Mouse (Mus musculus) embryonic facial prominence, embryonic 12.5 days (tissue): ENCODE data around the gene Krtap5-4. TPM values are rescaled to one million over a fixed set of nuclear protein-coding genes. Genes with fewer than 3 reads are reported as not detected.
"Not testable (repeated sequence)": the region's sequence is repeated elsewhere in the genome, so short reads cannot be mapped to it uniquely, and the experiment has no call there.

Experiments
- ATAC-seq: fragments of 200-750 bp; cut with Nextera tagmentation; 2 replicates; pipeline ENCODE4 v1.8.0; 2017; ENCODE audit not compliant: insufficient number of reproducible peaks, insufficient read depth, low FRiP score, low TSS enrichment
- H3K27ac ChIP-seq: fragments of 300-500 bp; sonication (generic); 2 replicates; pipeline ENCODE4 v1.5.1; 2016; ENCODE audit warnings: mild to moderate bottlenecking
- H3K27me3 ChIP-seq: fragments of 300-500 bp; sonication (generic); 2 replicates; pipeline ENCODE4 v1.6.1; 2016; ENCODE audit warnings: mild to moderate bottlenecking, moderate library complexity
- H3K36me3 ChIP-seq: fragments of 300-500 bp; sonication (generic); 2 replicates; pipeline ENCODE4 v1.6.1; 2016; ENCODE audit warnings: mild to moderate bottlenecking
- H3K4me1 ChIP-seq: fragments of 300-500 bp; sonication (generic); 2 replicates; pipeline ENCODE4 v1.6.1; 2016
- H3K4me2 ChIP-seq: fragments of 300-500 bp; sonication (generic); replicated peaks from 2 replicates; pipeline ENCODE4 v1.6.1; 2016; ENCODE audit warnings: mild to moderate bottlenecking, moderate library complexity
- H3K4me3 ChIP-seq: fragments of 300-500 bp; sonication (generic); 2 replicates; pipeline ENCODE4 v1.5.1; 2016; ENCODE audit warnings: mild to moderate bottlenecking
- H3K9ac ChIP-seq: fragments of 300-500 bp; sonication (generic); 2 replicates; pipeline ENCODE4 v1.6.1; 2016; ENCODE audit warnings: mild to moderate bottlenecking, moderate library complexity
- H3K9me3 ChIP-seq: fragments of 300-500 bp; sonication (generic); 2 replicates; pipeline ENCODE4 v1.6.1; 2016; ENCODE audit warnings: mild to moderate bottlenecking, moderate library complexity
- WGBS: fragments of 180-500 bp; shearing (Covaris S2); methylation state at CpG from one replicate; pipeline ENCODE4 v1.1.7; 2016; 5-methylcytosine and 5-hydroxymethylcytosine counted together
- polyA plus RNA-seq: library from polyadenylated mRNA; unstranded; fragments of >200 nt; fragmentation: Nextera tagmentation; extraction: Ambion mirVana; gene quantifications from 2 replicates; pipeline ENCODE4 v1.2.1, GENCODE M21; 2016

Krtap5-4 gene
- polyA plus RNA-seq, 1 experiment from 2014 or later, result not detected

GRCm38 (mm10) chr7:142323396-142324117 lies 20.2 kb downstream of the Krtap5-4 start:
- H3K4me1 ChIP-seq, result peaks cover 23% of the 10 kb centered on the region; the same call in 1 of the 2 replicates
- no peak overlapping the region for H3K4me2 ChIP-seq
- H3K36me3 ChIP-seq, result no peaks in the 10 kb centered on the region
- ATAC-seq, result no peak
- H3K27me3 ChIP-seq, result no peaks in the 10 kb centered on the region
- H3K27ac ChIP-seq, result 0 out of 2 replicates have a peak overlapping the region, but pooled peaks have one; percentile 80
- WGBS, result 80% methylated on average over 12 of the region's 12 CpGs
- no peak overlapping the region for H3K4me3 ChIP-seq
- no peak overlapping the region for H3K9ac ChIP-seq
- H3K9me3 ChIP-seq, result no peaks in the 10 kb centered on the region

DNA sequence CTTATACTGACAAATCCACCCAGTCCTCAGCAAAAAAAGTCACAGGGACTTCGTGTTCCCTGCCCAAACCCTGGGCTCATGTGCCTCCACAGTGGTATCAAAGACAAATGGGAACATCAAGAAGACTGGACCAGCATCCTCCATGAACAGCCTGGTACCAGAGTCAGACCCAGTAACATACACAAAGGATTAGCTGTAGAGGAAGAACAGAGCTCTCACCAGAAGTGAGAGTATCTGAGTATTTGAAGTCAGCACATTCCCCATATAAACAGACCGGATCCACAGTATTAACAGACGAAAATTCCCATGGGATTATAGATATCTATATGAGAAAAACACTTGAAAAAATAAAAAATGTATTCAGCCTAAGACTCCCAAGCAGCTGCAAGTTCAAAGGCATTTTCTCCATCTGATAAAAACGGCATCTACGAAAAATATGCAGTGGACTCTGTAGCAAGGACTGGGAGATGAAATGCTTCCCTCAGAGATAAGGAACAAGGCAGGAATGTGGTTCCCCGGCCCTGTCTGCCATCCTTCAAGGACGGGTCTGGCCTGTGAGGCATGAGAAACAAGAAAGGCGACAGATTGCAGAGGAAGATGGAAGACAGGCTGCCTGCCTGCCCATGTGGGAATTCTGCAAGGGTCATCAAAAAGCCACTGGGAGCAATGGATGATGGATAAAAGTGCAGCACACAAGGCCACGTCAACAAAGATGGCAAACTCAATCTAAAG lies 23.5 kb downstream of the Krtap5-4 start:
- H3K4me1 ChIP-seq, result peaks cover 8% of the 10 kb centered on the region; the same call in 1 of the 2 replicates
- no peak overlapping the region for H3K4me3 ChIP-seq
- no peak for ATAC-seq
- H3K36me3 ChIP-seq, result no peaks in the 10 kb centered on the region
- H3K4me2 ChIP-seq, result no peak overlapping the region
- H3K27ac ChIP-seq, result peak overlapping the region; percentile 41; the same call in 1 of the 2 replicates
- H3K27me3 ChIP-seq, result no peaks in the 10 kb centered on the region
- no peak overlapping the region for H3K9ac ChIP-seq
- H3K9me3 ChIP-seq, result no peaks in the 10 kb centered on the region
- WGBS, result 59% methylated on average over 9 of the region's 9 CpGs

DNA sequence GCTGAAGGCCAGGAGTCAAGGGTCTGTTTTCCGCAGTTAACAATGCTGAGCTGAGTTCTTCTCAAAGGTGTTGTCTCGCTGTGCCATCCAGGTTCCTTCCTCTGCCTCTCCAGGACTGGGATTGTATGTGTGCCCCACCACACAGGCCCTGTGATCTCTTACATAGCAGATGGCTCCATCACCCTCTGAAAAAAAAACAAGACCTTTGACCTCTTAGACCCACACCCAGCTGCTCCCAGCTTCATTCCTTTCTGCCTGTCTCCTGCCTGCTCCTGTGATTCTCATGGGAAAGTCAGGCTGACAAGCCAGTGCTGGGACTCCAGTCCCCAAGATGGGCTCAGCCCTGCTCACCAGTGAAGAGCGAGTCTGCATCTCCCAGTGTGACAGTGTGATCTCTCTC lies 25.2 kb downstream of the Krtap5-4 start:
- no peak overlapping the region for H3K9ac ChIP-seq
- H3K9me3 ChIP-seq, result no peaks in the 10 kb centered on the region
- WGBS, result 51% methylated on average over 3 of the region's 3 CpGs
- H3K4me2 ChIP-seq, result no peak overlapping the region
- H3K27me3 ChIP-seq, result no peaks in the 10 kb centered on the region
- H3K36me3 ChIP-seq, result no peaks in the 10 kb centered on the region
- no peak for ATAC-seq
- H3K27ac ChIP-seq, result no peak overlapping the region
- H3K4me3 ChIP-seq, result no peak overlapping the region
- H3K4me1 ChIP-seq, result peaks cover 9% of the 10 kb centered on the region; the same call in 1 of the 2 replicates

GRCm38 (mm10) chr7:142330271-142330724 lies 26.9 kb downstream of the Krtap5-4 start:
- WGBS, result 58% methylated on average over 9 of the region's 9 CpGs
- Histone ChIP-seq H3K27ac (no peak overlapping the region), H3K4me2 (no peak overlapping the region), H3K36me3 (no peaks in the 10 kb centered on the region), H3K9ac (no peak overlapping the region), H3K27me3 (no peaks in the 10 kb centered on the region), H3K4me3 (no peak overlapping the region), H3K4me1 (peaks cover 13% of the 10 kb centered on the region; the same call in 1 of the 2 replicates), H3K9me3 (no peaks in the 10 kb centered on the region)
- ATAC-seq, result no peak

- WGBS, result 85% methylated on average over 4 of the region's 4 CpGs
These were observed 27.9 kb downstream of the Krtap5-4 start for GRCm38 (mm10) chr7:142331281-142331680.

DNA sequence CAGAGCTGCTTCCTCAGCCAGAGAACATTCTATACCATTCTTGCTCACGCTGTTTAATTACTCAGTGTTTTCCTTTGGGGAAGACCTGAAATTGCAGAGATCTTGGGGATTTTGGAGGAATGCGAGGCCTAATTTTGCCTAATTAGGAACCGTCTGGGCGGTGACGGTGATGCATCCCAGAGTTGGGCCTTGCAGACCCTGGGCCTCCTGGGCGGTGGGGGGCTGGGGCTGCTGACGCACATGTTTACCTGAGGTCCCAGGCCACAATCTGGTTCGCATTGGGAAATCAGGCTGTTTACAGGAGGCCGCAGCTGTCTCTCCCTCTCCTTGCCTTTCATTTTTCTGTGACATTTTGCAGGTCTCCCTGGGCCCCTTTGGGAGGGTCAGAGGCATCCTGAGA lies 29.4 kb downstream of the Krtap5-4 start:
- not testable (repeated sequence) for H3K27me3 ChIP-seq, H3K4me3 ChIP-seq, H3K9ac ChIP-seq, H3K36me3 ChIP-seq, H3K4me2 ChIP-seq, H3K9me3 ChIP-seq
- Histone ChIP-seq H3K27ac (peak overlapping the region; percentile 75; the same call in 1 of the 2 replicates), H3K4me1 (peaks cover 13% of the 10 kb centered on the region; the same call in 1 of the 2 replicates)
- peak; percentile 62; the same call in 1 of the 2 replicates for ATAC-seq
- 25% methylated on average over 6 of the region's 9 CpGs for WGBS

More at GRCm38 (mm10) chr7:142331281-142331680, 27.9 kb downstream of the Krtap5-4 start:
- Histone ChIP-seq H3K4me1 (peaks cover 13% of the 10 kb centered on the region; the same call in 1 of the 2 replicates), H3K4me3 (no peak overlapping the region), H3K27ac (no peak overlapping the region), H3K36me3 (no peaks in the 10 kb centered on the region), H3K9ac (no peak overlapping the region), H3K27me3 (no peaks in the 10 kb centered on the region), H3K4me2 (no peak overlapping the region), H3K9me3 (no peaks in the 10 kb centered on the region)
- ATAC-seq, result no peak

- peak; percentile 70 for ATAC-seq
- Histone ChIP-seq H3K4me3 (no peak overlapping the region), H3K27ac (0 out of 2 replicates have a peak overlapping the region, but pooled peaks have one; percentile 75), H3K4me2 (no peak overlapping the region), H3K4me1 (peaks cover 13% of the 10 kb centered on the region; the same call in 1 of the 2 replicates), H3K9me3 (no peaks in the 10 kb centered on the region), H3K27me3 (no peaks in the 10 kb centered on the region), H3K9ac (no peak overlapping the region), H3K36me3 (no peaks in the 10 kb centered on the region)
- WGBS, result 2% methylated on average over 3 of the region's 3 CpGs
These were observed 30.9 kb downstream of the Krtap5-4 start for GRCm38 (mm10) chr7:142334246-142334645.

- 81% methylated on average over 8 of the region's 8 CpGs for WGBS
- no peak for ATAC-seq
- no peak overlapping the region for H3K27ac ChIP-seq
- H3K9me3 ChIP-seq, result no peaks in the 10 kb centered on the region
- H3K4me3 ChIP-seq, result no peak overlapping the region
- H3K36me3 ChIP-seq, result no peaks in the 10 kb centered on the region
- no peak overlapping the region for H3K9ac ChIP-seq
- no peak overlapping the region for H3K4me2 ChIP-seq
- peaks cover 10% of the 10 kb centered on the region; the same call in 1 of the 2 replicates for H3K4me1 ChIP-seq
- no peaks in the 10 kb centered on the region for H3K27me3 ChIP-seq
These were observed 31.8 kb downstream of the Krtap5-4 start for GRCm38 (mm10) chr7:142335151-142335550.

DNA sequence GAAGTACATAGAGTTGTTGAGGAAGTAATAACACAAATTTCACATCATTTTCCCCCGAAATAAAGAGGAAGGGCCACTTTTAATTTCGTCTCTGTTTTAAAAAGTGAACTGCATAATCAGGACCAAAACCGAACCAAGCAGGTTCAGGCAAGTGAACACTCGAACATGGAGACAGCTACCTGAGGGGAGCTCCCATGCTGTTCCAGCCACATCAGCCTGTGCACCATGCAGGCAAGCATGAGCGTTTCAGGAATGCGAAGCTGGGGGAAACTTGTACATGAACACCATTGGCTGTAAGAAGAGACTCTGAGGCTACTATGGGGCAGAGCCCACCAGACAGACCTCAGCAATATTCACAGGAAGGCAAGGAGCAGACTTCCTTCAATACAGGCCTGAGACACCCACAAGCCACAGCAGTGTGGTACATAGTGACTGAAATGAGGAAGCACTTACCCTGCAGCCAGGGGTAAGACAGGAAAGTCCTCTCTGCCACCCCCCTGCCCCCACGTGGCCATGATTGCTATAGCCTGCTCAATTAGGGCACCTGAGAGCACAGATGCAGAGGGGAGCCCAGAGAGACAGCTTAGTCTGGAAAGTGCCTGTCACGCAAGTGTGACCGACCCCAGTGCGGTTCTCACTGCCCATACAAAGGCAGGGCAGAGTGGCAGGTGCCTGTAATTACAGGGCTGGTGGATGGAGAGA lies 37.1 kb downstream of the Krtap5-4 start:
- Histone ChIP-seq H3K9ac (no peak overlapping the region), H3K27me3 (no peaks in the 10 kb centered on the region), H3K36me3 (no peaks in the 10 kb centered on the region), H3K4me3 (no peak overlapping the region), H3K4me2 (no peak overlapping the region), H3K9me3 (no peaks in the 10 kb centered on the region), H3K4me1 (peaks cover 12% of the 10 kb centered on the region; the same call in 1 of the 2 replicates), H3K27ac (0 out of 2 replicates have a peak overlapping the region, but pooled peaks have one; percentile 13)
- peak; percentile 30; the same call in 1 of the 2 replicates for ATAC-seq
- WGBS, result 54% methylated on average over 10 of the region's 10 CpGs

GRCm38 (mm10) chr7:142341564-142342246 lies 38.4 kb downstream of the Krtap5-4 start:
- Histone ChIP-seq H3K9ac (no peak overlapping the region), H3K4me2 (no peak overlapping the region), H3K9me3 (no peaks in the 10 kb centered on the region), H3K27ac (peak overlapping the region; percentile 50; the same call in 1 of the 2 replicates), H3K36me3 (no peaks in the 10 kb centered on the region), H3K4me1 (peaks cover 12% of the 10 kb centered on the region; the same call in 1 of the 2 replicates), H3K4me3 (no peak overlapping the region), H3K27me3 (no peaks in the 10 kb centered on the region)
- WGBS, result 69% methylated on average over 10 of the region's 10 CpGs
- no peak for ATAC-seq

DNA sequence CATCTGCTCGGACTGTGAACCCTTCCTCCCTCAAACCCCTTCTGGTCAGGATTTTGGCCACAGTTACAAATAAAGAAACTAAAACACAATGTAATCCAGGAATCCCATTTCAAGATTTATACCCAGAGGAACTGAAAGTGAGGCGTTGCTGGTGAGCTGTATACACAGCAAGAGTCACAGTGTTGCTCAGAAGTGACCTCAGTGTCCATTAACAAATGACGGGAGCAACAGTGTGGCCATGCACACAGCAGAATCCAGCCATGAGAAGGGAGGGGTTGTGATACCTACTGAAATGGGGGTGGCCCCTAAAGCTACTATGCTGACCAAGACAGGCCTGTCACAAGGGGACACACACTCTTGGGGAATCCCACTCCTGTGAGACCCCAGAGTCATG lies 38.9 kb downstream of the Krtap5-4 start:
- no peak for ATAC-seq
- H3K27me3 ChIP-seq, result no peaks in the 10 kb centered on the region

More for the DNA sequence above, 38.9 kb downstream of the Krtap5-4 start:
- Histone ChIP-seq H3K9me3 (no peaks in the 10 kb centered on the region), H3K9ac (no peak overlapping the region), H3K36me3 (no peaks in the 10 kb centered on the region), H3K4me2 (no peak overlapping the region), H3K4me3 (no peak overlapping the region), H3K27ac (no peak overlapping the region), H3K4me1 (peaks cover 12% of the 10 kb centered on the region; the same call in 1 of the 2 replicates)
- WGBS, result 60% methylated on average over 3 of the region's 3 CpGs
